Mouse (Mus musculus) kidney, embryonic 15.5 days (tissue): ENCODE measurements at regions not wholly inside any gene's neighbourhood (a gene's known extent, or its start where the extent isn't known, plus 50 kb on each side); places are given as distances from the start of the nearest gene placed in this dataset. TPM values are rescaled to one million over a fixed set of nuclear protein-coding genes. Genes with fewer than 3 reads are reported as not detected.

Experiments used
- ATAC-seq: fragments of 200-750 bp; cut with Nextera tagmentation; replicated peaks from 2 replicates; pipeline ENCODE4 v1.8.0; 2017; ENCODE audit warnings: moderate TSS enrichment; ENCODE audit not compliant: low FRiP score
- H3K27ac ChIP-seq: fragments of 300-500 bp; sonication (generic); 2 replicates; pipeline ENCODE4 v1.5.1; 2015; ENCODE audit warnings: mild to moderate bottlenecking, inconsistent platforms
- H3K27me3 ChIP-seq: fragments of 300-500 bp; sonication (generic); 2 replicates; pipeline ENCODE4 v1.6.1; 2015; ENCODE audit warnings: inconsistent platforms
- H3K36me3 ChIP-seq: fragments of 300-500 bp; sonication (generic); 2 replicates; pipeline ENCODE4 v1.6.1; 2015; ENCODE audit warnings: inconsistent platforms
- H3K4me1 ChIP-seq: fragments of 300-500 bp; sonication (generic); 2 replicates; pipeline ENCODE4 v1.6.1; 2015; ENCODE audit warnings: inconsistent platforms
- H3K4me2 ChIP-seq: fragments of 300-500 bp; sonication (generic); 2 replicates; pipeline ENCODE4 v1.6.1; 2015; ENCODE audit warnings: moderate library complexity, mild to moderate bottlenecking, inconsistent platforms
- H3K4me3 ChIP-seq: fragments of 300-500 bp; sonication (generic); replicated peaks from 2 replicates; pipeline ENCODE4 v1.5.1; 2015; ENCODE audit warnings: mild to moderate bottlenecking, inconsistent platforms
- H3K9ac ChIP-seq: fragments of 300-500 bp; sonication (generic); 2 replicates; pipeline ENCODE4 v1.6.1; 2015; ENCODE audit warnings: mild to moderate bottlenecking, inconsistent platforms
- H3K9me3 ChIP-seq: fragments of 300-500 bp; sonication (generic); replicated peaks from 2 replicates; pipeline ENCODE4 v1.6.1; 2016; ENCODE audit warnings: inconsistent platforms
- WGBS: fragments of 180-500 bp; shearing (Covaris S2); methylation state at CpG from one replicate; pipeline ENCODE4 v1.1.7; 2015; ENCODE audit warnings: mixed read lengths; 5-methylcytosine and 5-hydroxymethylcytosine counted together
- microRNA-seq: library from miRNA; unstranded; fragments of <30 nt; microRNA quantifications from one replicate; pipeline ENCODE4, GENCODE M21; 2016

GRCm38 (mm10) chr16:13487659-13488058, 180.3 kb downstream of the Parn start:
- no peaks in the 10 kb centered on the region for H3K36me3 ChIP-seq
- no peaks in the 10 kb centered on the region for H3K4me1 ChIP-seq
- H3K27ac ChIP-seq: no peak overlapping the region
- no peaks in the 10 kb centered on the region for H3K9me3 ChIP-seq
- H3K4me2 ChIP-seq: no peak overlapping the region
- no peak for ATAC-seq
- H3K9ac ChIP-seq: no peak overlapping the region
- WGBS: 42% methylated on average over 3 of the region's 3 CpGs
- H3K27me3 ChIP-seq: no peaks in the 10 kb centered on the region
- H3K4me3 ChIP-seq: no peak overlapping the region

GRCm38 (mm10) chr16:13486571-13486970, 181.4 kb downstream of the Parn start:
- WGBS: 92% methylated on average over 2 of the region's 2 CpGs
- Histone ChIP-seq H3K27ac (no peak overlapping the region), H3K9me3 (no peaks in the 10 kb centered on the region), H3K36me3 (no peaks in the 10 kb centered on the region), H3K27me3 (no peaks in the 10 kb centered on the region), H3K9ac (no peak overlapping the region), H3K4me2 (no peak overlapping the region), H3K4me3 (no peak overlapping the region), H3K4me1 (no peaks in the 10 kb centered on the region)
- ATAC-seq: no peak

GRCm38 (mm10) chr16:13480221-13480620, 187.7 kb downstream of the Parn start:
- Histone ChIP-seq H3K4me3 (no peak overlapping the region), H3K9ac (no peak overlapping the region), H3K27ac (no peak overlapping the region), H3K4me2 (no peak overlapping the region), H3K36me3 (no peaks in the 10 kb centered on the region), H3K4me1 (no peaks in the 10 kb centered on the region), H3K27me3 (no peaks in the 10 kb centered on the region), H3K9me3 (no peaks in the 10 kb centered on the region)
- ATAC-seq: no peak
- 73% methylated on average over 3 of the region's 3 CpGs for WGBS

- H3K27ac ChIP-seq: no peak overlapping the region
- H3K4me1 ChIP-seq: no peaks in the 10 kb centered on the region
- no peaks in the 10 kb centered on the region for H3K36me3 ChIP-seq
- WGBS: 77% methylated on average over 3 of the region's 3 CpGs
- no peak overlapping the region for H3K4me2 ChIP-seq
- no peak for ATAC-seq
- H3K27me3 ChIP-seq: no peaks in the 10 kb centered on the region
- no peaks in the 10 kb centered on the region for H3K9me3 ChIP-seq
- no peak overlapping the region for H3K4me3 ChIP-seq
- no peak overlapping the region for H3K9ac ChIP-seq
These were observed 191.3 kb downstream of the Parn start for GRCm38 (mm10) chr16:13476653-13477052.

GRCm38 (mm10) chr16:13474956-13475355, 193.0 kb downstream of the Parn start:
- H3K4me1 ChIP-seq: no peaks in the 10 kb centered on the region
- no peaks in the 10 kb centered on the region for H3K9me3 ChIP-seq
- no peak overlapping the region for H3K9ac ChIP-seq
- no peak for ATAC-seq
- WGBS: 93% methylated on average over 3 of the region's 3 CpGs
- no peak overlapping the region for H3K4me2 ChIP-seq
- H3K36me3 ChIP-seq: no peaks in the 10 kb centered on the region
- H3K27me3 ChIP-seq: no peaks in the 10 kb centered on the region
- H3K4me3 ChIP-seq: no peak overlapping the region
- H3K27ac ChIP-seq: no peak overlapping the region

GRCm38 (mm10) chr16:13474274-13474673, 193.7 kb downstream of the Parn start:
- Histone ChIP-seq H3K36me3 (no peaks in the 10 kb centered on the region), H3K9ac (no peak overlapping the region), H3K4me1 (no peaks in the 10 kb centered on the region), H3K27ac (no peak overlapping the region), H3K4me3 (no peak overlapping the region), H3K9me3 (no peaks in the 10 kb centered on the region), H3K4me2 (no peak overlapping the region), H3K27me3 (no peaks in the 10 kb centered on the region)
- WGBS: 79% methylated on average over 3 of the region's 3 CpGs
- no peak for ATAC-seq

- no peaks in the 10 kb centered on the region for H3K9me3 ChIP-seq
- 30% methylated on average over 5 of the region's 5 CpGs for WGBS
- ATAC-seq: peak; percentile 78
These were observed 200.8 kb downstream of the Parn start for GRCm38 (mm10) chr16:13467139-13467538.

More at GRCm38 (mm10) chr16:13467139-13467538, 200.8 kb downstream of the Parn start:
- H3K36me3 ChIP-seq: no peaks in the 10 kb centered on the region
- H3K4me2 ChIP-seq: no peak overlapping the region
- H3K4me3 ChIP-seq: no peak overlapping the region
- 0 out of 2 replicates have a peak, but pooled peaks cover 4% of the 10 kb centered on the region for H3K4me1 ChIP-seq
- H3K27me3 ChIP-seq: no peaks in the 10 kb centered on the region
- no peak overlapping the region for H3K9ac ChIP-seq
- no peak overlapping the region for H3K27ac ChIP-seq

Small RNAs in the stretch of these regions (microRNA-seq; reads per million reads assigned to microRNA genes)
- not detected for gene Mir6365
